Mouse (Mus musculus) embryo, embryonic 11.5 days (tissue): ENCODE measurements around the gene Fam118b.
A peak's percentile ranks its signal among the peaks of the same experiment; 100 is the strongest.

Source experiments
- DNase-seq: peaks from one replicate; pipeline ENCODE4 v3.0.0-alpha.2; 2012; ENCODE audit warnings: low read depth, low spot score

The Fam118b gene

GRCm38 (mm10) chr9:35264509-35264908 lies 3.1 kb downstream of the Fam118b start:
- DNase-seq = no peak

- no peak for DNase-seq
Measured at GRCm38 (mm10) chr9:35263431-35263830, 4.2 kb downstream of the Fam118b start.

GRCm38 (mm10) chr9:35262418-35262817 lies 5.2 kb downstream of the Fam118b start:
- DNase-seq = no peak

GRCm38 (mm10) chr9:35257365-35257764 lies 10.2 kb downstream of the Fam118b start:
- no peak for DNase-seq

- DNase-seq = no peak
Measured at GRCm38 (mm10) chr9:35249476-35249875, 18.1 kb downstream of the Fam118b start.

GRCm38 (mm10) chr9:35247405-35247804 lies 20.2 kb downstream of the Fam118b start:
- no peak for DNase-seq

GRCm38 (mm10) chr9:35239734-35240133 lies 27.9 kb downstream of the Fam118b start:
- DNase-seq = no peak

- no peak for DNase-seq
Measured at GRCm38 (mm10) chr9:35238915-35239571, 28.6 kb downstream of the Fam118b start.

GRCm38 (mm10) chr9:35238371-35238770 lies 29.2 kb downstream of the Fam118b start:
- no peak for DNase-seq

- no peak for DNase-seq
Measured at GRCm38 (mm10) chr9:35235996-35236395, 31.6 kb downstream of the Fam118b start.

- DNase-seq = no peak
Measured at GRCm38 (mm10) chr9:35228671-35229070, 38.9 kb downstream of the Fam118b start.

GRCm38 (mm10) chr9:35223466-35223865 lies 44.1 kb downstream of the Fam118b start:
- no peak for DNase-seq

- DNase-seq = no peak
Measured at GRCm38 (mm10) chr9:35217963-35218362, 49.6 kb downstream of the Fam118b start.

- no peak for DNase-seq
Measured at GRCm38 (mm10) chr9:35211573-35212511, 55.8 kb downstream of the Fam118b start.

GRCm38 (mm10) chr9:35210542-35211474 lies 56.8 kb downstream of the Fam118b start, which contains the start of gene Foxred1:
TSS of gene Foxred1 (minus strand) at chr9:35211055.
- DNase-seq = peak; percentile 97

- DNase-seq = no peak
Measured at GRCm38 (mm10) chr9:35204421-35204820, 63.2 kb downstream of the Fam118b start.

- DNase-seq = no peak
Measured at GRCm38 (mm10) chr9:35203536-35203935, 64.1 kb downstream of the Fam118b start.

GRCm38 (mm10) chr9:35200529-35201060 lies 67.0 kb downstream of the Fam118b start:
- no peak for DNase-seq

- DNase-seq = peak; percentile 78
Measured at GRCm38 (mm10) chr9:35199772-35200471, 67.7 kb downstream of the Fam118b start, which contains the start of the genes Srpr and Tirap. TSS of gene Srpr (plus strand) at chr9:35200175. TSS of gene Tirap (minus strand) at chr9:35200291.

- no peak for DNase-seq
Measured at GRCm38 (mm10) chr9:35198945-35199771, 68.4 kb downstream of the Fam118b start.
